9 mouse cellular contexts compared by ENCODE assay signal in genomic region chr4:129967024-129968014, GRCm38 (mm10). TPM values are rescaled to one million over a fixed set of nuclear protein-coding genes. Genes with fewer than 3 reads are reported as not detected.
DNase-seq lines count a peak whose midpoint lies in the region; ATAC-seq lines count a peak whose summit lies in the region.
"Had no signal": no experiment of that assay in that cellular context is flagged by ENCODE, and none has a peak within 500 bp of the region (broad histone marks: within the 10 kb centered on the region; RNA-seq: fewer than 3 reads in every experiment).

No protein-coding gene starts in this region.

- no peak overlapping the region; the same call in 1 of the 2 replicates for H3K27ac ChIP-seq in limb, embryonic 13.5 days
- H3K27ac ChIP-seq: liver, embryonic 13.5 days had no signal

- peak; percentile 44 for ATAC-seq in limb, embryonic 13.5 days (ENCODE audit: low FRiP score, low read depth)

- H3K4me1 ChIP-seq in limb, embryonic 13.5 days, result peaks cover 12% of the 10 kb centered on the region
- H3K4me1 ChIP-seq: liver, embryonic 13.5 days had no signal

- peak; percentile 64 for DNase-seq in adrenal gland, postnatal 14 days
- DNase-seq in adrenal gland, postnatal 36 days, result no peak
- peak; percentile 80 to 89 for DNase-seq in cerebellum, postnatal 10 days
- peak; percentile 55 to 67 for DNase-seq in frontal cortex, postnatal 14 days (ENCODE audit: low spot score in 2 of 2)
- DNase-seq in right cerebral cortex, postnatal 36 days (ENCODE audit: low spot score in 2 of 2), result peak; percentile 72 to 78
- DNase-seq in kidney, postnatal 14 days, result no peak
- no peak for DNase-seq in yolk sac, embryonic 10.5 days (ENCODE audit: low spot score)
- DNase-seq: liver, embryonic 13.5 days had no signal

- 43% methylated on average over 13 of the region's 13 CpGs for WGBS in limb, embryonic 13.5 days

- H3K4me3 ChIP-seq in limb, embryonic 13.5 days, result no peak overlapping the region
- H3K4me3 ChIP-seq: liver, embryonic 13.5 days had no signal

- H3K9me3 ChIP-seq in limb, embryonic 13.5 days, result no peaks in the 10 kb centered on the region
- H3K9me3 ChIP-seq: liver, embryonic 13.5 days had no signal

- no peak overlapping the region for H3K9ac ChIP-seq in limb, embryonic 13.5 days
- H3K9ac ChIP-seq: liver, embryonic 13.5 days had no signal

- no peaks in the 10 kb centered on the region for H3K36me3 ChIP-seq in limb, embryonic 13.5 days
- H3K36me3 ChIP-seq: liver, embryonic 13.5 days had no signal

- H3K27me3 ChIP-seq in limb, embryonic 13.5 days, result peaks cover 18% of the 10 kb centered on the region

- H3K4me2 ChIP-seq in limb, embryonic 13.5 days (replicated peaks), result peak overlapping the region; percentile 19; the same call in 1 of the 2 replicates
- H3K4me2 ChIP-seq: liver, embryonic 13.5 days had no signal

RNA-seq across cellular contexts. Expression of gene Adgrb2, which starts 17.4 kb away (rescaled TPM):
- 16.0 and 17.3 TPM in 2 replicates for total RNA-seq in adrenal gland, postnatal 14 days (2021)
- total RNA-seq in adrenal gland, postnatal 36 days (2021), result 10 to 100 TPM; 21.0 to 24.4 TPM
- 4.0 and 4.8 TPM in 2 replicates for polyA plus RNA-seq in limb, embryonic 13.5 days (2015; fragmentation: Nextera tagmentation; extraction: Ambion mirVana)

RNA-seq across cellular contexts. Expression of gene Spocd1, which starts 38.3 kb away (rescaled TPM):
- 0.19 and 0.30 TPM in 2 replicates for total RNA-seq in adrenal gland, postnatal 14 days (2021)
- total RNA-seq in adrenal gland, postnatal 36 days (2021), result 1 to 10 TPM in 1 of 2 experiments, under 1 TPM in 1; 0.86 to 1.3 TPM
- 0.06 TPM in 2 replicates for polyA plus RNA-seq in limb, embryonic 13.5 days (2015; fragmentation: Nextera tagmentation; extraction: Ambion mirVana)
- polyA plus RNA-seq: liver, embryonic 13.5 days had no signal

Comparison
In these comparisons a context has a peak if more than half of its experiments do, and no peak if none do; other contexts are left out.
1. DNase-seq: peak in adrenal gland, postnatal 14 days (single experiment), cerebellum, postnatal 10 days (2 of 2), frontal cortex, postnatal 14 days (2 of 2) and right cerebral cortex, postnatal 36 days (2 of 2); none in adrenal gland, postnatal 36 days (0 of 2), kidney, postnatal 14 days (single experiment) and yolk sac, embryonic 10.5 days (single experiment).